Mouse (Mus musculus) hindbrain, embryonic 14.5 days (tissue): ENCODE results near the gene Dnal1. TPM values are rescaled to one million over a fixed set of nuclear protein-coding genes. Genes with fewer than 3 reads are reported as not detected.
A peak's percentile ranks its signal among the peaks of the same experiment; 100 is the strongest.
"Not testable (repeated sequence)": the region's sequence is repeated elsewhere in the genome, so short reads cannot be mapped to it uniquely, and the experiment has no call there.

ENCODE experiments used
- ATAC-seq: fragments of 200-750 bp; cut with Nextera tagmentation; 2 replicates; pipeline ENCODE4 v1.8.0; 2017; ENCODE audit warnings: moderate number of reproducible peaks, mild to moderate bottlenecking, moderate TSS enrichment, moderate library complexity; ENCODE audit not compliant: low FRiP score
- DNase-seq: peaks from one replicate; pipeline ENCODE4 v3.0.0-alpha.2; 2015; ENCODE audit warnings: low spot score
- H3K27ac ChIP-seq: fragments of 300-500 bp; sonication (generic); 2 replicates; pipeline ENCODE4 v1.5.1; 2014; ENCODE audit warnings: mild to moderate bottlenecking, moderate library complexity
- H3K27me3 ChIP-seq: fragments of 300-500 bp; sonication (generic); 2 replicates; pipeline ENCODE4 v1.6.1; 2014; ENCODE audit warnings: mild to moderate bottlenecking, low read length, mixed read lengths; ENCODE audit not compliant: control insufficient read depth, insufficient read depth
- H3K36me3 ChIP-seq: fragments of 300-500 bp; sonication (generic); replicated peaks from 2 replicates; pipeline ENCODE4 v1.6.1; 2014; ENCODE audit not compliant: control insufficient read depth, insufficient read depth
- H3K4me1 ChIP-seq: fragments of 300-500 bp; sonication (generic); replicated peaks from 2 replicates; pipeline ENCODE4 v1.6.1; 2014; ENCODE audit warnings: antibody characterized with exemption, low read length, mixed read lengths; ENCODE audit not compliant: control insufficient read depth, insufficient read depth
- H3K4me2 ChIP-seq: fragments of 300-500 bp; sonication (generic); replicated peaks from 2 replicates; pipeline ENCODE4 v1.6.1; 2014; ENCODE audit warnings: mild to moderate bottlenecking, moderate library complexity
- H3K4me3 ChIP-seq: fragments of 300-500 bp; sonication (generic); replicated peaks from 2 replicates; pipeline ENCODE4 v1.5.1; 2014; ENCODE audit warnings: mild to moderate bottlenecking, low read length
- H3K9ac ChIP-seq: fragments of 300-500 bp; sonication (generic); 2 replicates; pipeline ENCODE4 v1.6.1; 2014
- H3K9me3 ChIP-seq: fragments of 300-500 bp; sonication (generic); 2 replicates; pipeline ENCODE4 v1.6.1; 2016; ENCODE audit warnings: low read length; ENCODE audit not compliant: control insufficient read depth
- WGBS: fragments of 180-500 bp; shearing (Covaris S2); extraction: QIAGEN DNeasy Blood & Tissue Kit; methylation state at CpG from one replicate; pipeline ENCODE4 v1.1.7; 2014; 5-methylcytosine and 5-hydroxymethylcytosine counted together
- polyA plus RNA-seq: library from polyadenylated mRNA; unstranded; fragments of >200 nt; fragmentation: Nextera tagmentation; extraction: Ambion mirVana; gene quantifications from 2 replicates; pipeline ENCODE4 v1.2.1, GENCODE M21; 2014

Dnal1 gene
- polyA plus RNA-seq = 6.3 and 7.3 TPM in 2 replicates

- Histone ChIP-seq H3K4me1 (peaks cover 7% of the 10 kb centered on the region), H3K4me2 (peak within 1 kb of the TSS; percentile 53), H3K27ac (peak within 1 kb of the TSS; percentile 66), H3K4me3 (peak within 1 kb of the TSS; percentile 76), H3K9me3 (no peaks in the 10 kb centered on the region), H3K27me3 (no peaks in the 10 kb centered on the region), H3K9ac (peak within 1 kb of the TSS; percentile 77), H3K36me3 (no peaks in the 10 kb centered on the region)
- ATAC-seq = peak; percentile 96
- peak; percentile 91 for DNase-seq
- 2% methylated on average over 30 of the region's 35 CpGs for WGBS
Observed at GRCm38 (mm10) chr12:84114153-84114994, at the start of gene Dnal1. Dnal1 (plus strand) TSS chr12:84114366.

- Histone ChIP-seq H3K9ac (no peak overlapping the region), H3K4me3 (no peak overlapping the region), H3K36me3 (no peaks in the 10 kb centered on the region), H3K27me3 (peaks cover 21% of the 10 kb centered on the region), H3K9me3 (no peaks in the 10 kb centered on the region), H3K4me1 (no peaks in the 10 kb centered on the region), H3K27ac (no peak overlapping the region), H3K4me2 (no peak overlapping the region)
- 70% methylated on average over 8 of the region's 8 CpGs for WGBS
- ATAC-seq (no peak), DNase-seq (no peak)
Observed at GRCm38 (mm10) chr12:84064621-84065020, 49.5 kb upstream of the Dnal1 start.

- Histone ChIP-seq H3K27ac (no peak overlapping the region), H3K4me2 (no peak overlapping the region), H3K4me3 (no peak overlapping the region), H3K4me1 (no peaks in the 10 kb centered on the region), H3K9me3 (no peaks in the 10 kb centered on the region), H3K27me3 (peaks cover 33% of the 10 kb centered on the region), H3K9ac (no peak overlapping the region), H3K36me3 (no peaks in the 10 kb centered on the region)
- WGBS = 86% methylated on average over 4 of the region's 4 CpGs
- ATAC-seq (no peak), DNase-seq (no peak)
Observed at GRCm38 (mm10) chr12:84067752-84068151, 46.4 kb upstream of the Dnal1 start.

- 50% methylated on average over 8 of the region's 8 CpGs for WGBS
- Histone ChIP-seq H3K36me3 (no peaks in the 10 kb centered on the region), H3K9me3 (no peaks in the 10 kb centered on the region), H3K27me3 (peaks cover 33% of the 10 kb centered on the region), H3K4me3 (no peak overlapping the region), H3K4me2 (no peak overlapping the region), H3K9ac (no peak overlapping the region), H3K27ac (no peak overlapping the region), H3K4me1 (no peaks in the 10 kb centered on the region)
- ATAC-seq (no peak), DNase-seq (no peak)
Observed at GRCm38 (mm10) chr12:84068296-84068695, 45.9 kb upstream of the Dnal1 start.

GRCm38 (mm10) chr12:84068986-84069385 lies 45.2 kb upstream of the Dnal1 start, which contains the start of gene Acot5:
Acot5 (plus strand) TSS chr12:84069325.
- H3K4me1 ChIP-seq = no peaks in the 10 kb centered on the region
- peaks cover 33% of the 10 kb centered on the region for H3K27me3 ChIP-seq
- no peak for ATAC-seq
- H3K27ac ChIP-seq = no peak within 1 kb of the TSS
- H3K4me3 ChIP-seq = peak within 1 kb of the TSS; percentile 37
- no peak for DNase-seq
- peak within 1 kb of the TSS; percentile 47; the same call in 1 of the 2 replicates for H3K9ac ChIP-seq
- H3K4me2 ChIP-seq = peak within 1 kb of the TSS; percentile 55
- WGBS = 65% methylated on average over 9 of the region's 9 CpGs
- no peaks in the 10 kb centered on the region for H3K9me3 ChIP-seq
- no peaks in the 10 kb centered on the region for H3K36me3 ChIP-seq

- not testable (repeated sequence) for H3K36me3 ChIP-seq, H3K27ac ChIP-seq, ATAC-seq, H3K9me3 ChIP-seq, H3K4me1 ChIP-seq, DNase-seq
- H3K4me2 ChIP-seq = peak overlapping the region; percentile 55
- peaks cover 33% of the 10 kb centered on the region for H3K27me3 ChIP-seq
- WGBS = 1% methylated on average over 40 of the region's 52 CpGs
- peak overlapping the region; percentile 37 for H3K4me3 ChIP-seq
- peak overlapping the region; percentile 47; the same call in 1 of the 2 replicates for H3K9ac ChIP-seq
Observed at GRCm38 (mm10) chr12:84069582-84069981, 44.6 kb upstream of the Dnal1 start.

GRCm38 (mm10) chr12:84071696-84072095 lies 42.5 kb upstream of the Dnal1 start:
- Histone ChIP-seq H3K4me2 (no peak overlapping the region), H3K27ac (no peak overlapping the region), H3K4me3 (no peak overlapping the region), H3K36me3 (no peaks in the 10 kb centered on the region), H3K9me3 (no peaks in the 10 kb centered on the region), H3K4me1 (no peaks in the 10 kb centered on the region), H3K9ac (no peak overlapping the region), H3K27me3 (peaks cover 33% of the 10 kb centered on the region)
- WGBS = 85% methylated on average over 2 of the region's 2 CpGs
- no peak for DNase-seq
- no peak for ATAC-seq

GRCm38 (mm10) chr12:84077371-84077990 lies 36.7 kb upstream of the Dnal1 start:
- H3K27me3 ChIP-seq = no peaks in the 10 kb centered on the region
- no peaks in the 10 kb centered on the region for H3K9me3 ChIP-seq
- H3K4me2 ChIP-seq = no peak overlapping the region
- H3K4me3 ChIP-seq = no peak overlapping the region
- H3K36me3 ChIP-seq = no peaks in the 10 kb centered on the region
- WGBS = 94% methylated on average over 4 of the region's 4 CpGs
- no peak overlapping the region for H3K27ac ChIP-seq
- no peak overlapping the region for H3K9ac ChIP-seq
- no peak for DNase-seq
- no peaks in the 10 kb centered on the region for H3K4me1 ChIP-seq
- no peak for ATAC-seq

GRCm38 (mm10) chr12:84083842-84084241 lies 30.3 kb upstream of the Dnal1 start:
- no peak overlapping the region for H3K9ac ChIP-seq
- H3K27me3 ChIP-seq = no peaks in the 10 kb centered on the region
- ATAC-seq (no peak), DNase-seq (no peak)
- no peak overlapping the region for H3K27ac ChIP-seq
- H3K4me3 ChIP-seq = no peak overlapping the region
- no peak overlapping the region for H3K4me2 ChIP-seq
- no peaks in the 10 kb centered on the region for H3K36me3 ChIP-seq
- 88% methylated on average over 2 of the region's 2 CpGs for WGBS
- no peaks in the 10 kb centered on the region for H3K9me3 ChIP-seq
- no peaks in the 10 kb centered on the region for H3K4me1 ChIP-seq
